Mouse (Mus musculus): ENCODE measurements around the gene Sec1. TPM values are rescaled to one million over a fixed set of nuclear protein-coding genes. Genes with fewer than 3 reads are reported as not detected.

Gene Sec1
- polyA plus RNA-seq, 1 experiment = 0.63 TPM

GRCm38 (mm10) chr7:45706721-45707241 lies 12.6 kb upstream of the Sec1 start:
- DNase-seq (ENCODE audit: low read depth, low spot score) = no peak
- WGBS = under 1% methylated on average over 41 of the region's 45 CpGs

- 0% methylated on average over 7 of the region's 7 CpGs for WGBS
Measured at GRCm38 (mm10) chr7:45705873-45706281, 11.7 kb upstream of the Sec1 start.

GRCm38 (mm10) chr7:45705443-45705864 lies 11.3 kb upstream of the Sec1 start:
- WGBS = under 1% methylated on average over 21 of the region's 21 CpGs
- DNase-seq (ENCODE audit: low read depth, low spot score) = no peak

More at GRCm38 (mm10) chr7:45705873-45706281, 11.7 kb upstream of the Sec1 start:
- DNase-seq (ENCODE audit: low read depth, low spot score) = no peak

- WGBS = under 1% methylated on average over 36 of the region's 36 CpGs
- no peak for DNase-seq (ENCODE audit: low read depth, low spot score)
Measured at GRCm38 (mm10) chr7:45704730-45705442, 10.7 kb upstream of the Sec1 start, which contains the start of gene Dbp. Dbp (plus strand) TSS chr7:45705088.

GRCm38 (mm10) chr7:45704046-45704559 lies 9.9 kb upstream of the Sec1 start:
- DNase-seq (ENCODE audit: low read depth, low spot score) = no peak
- WGBS = under 1% methylated on average over 13 of the region's 13 CpGs

GRCm38 (mm10) chr7:45703521-45704033 lies 9.4 kb upstream of the Sec1 start:
- 35% methylated on average over 12 of the region's 12 CpGs for WGBS
- DNase-seq (ENCODE audit: low read depth, low spot score) = no peak

GRCm38 (mm10) chr7:45702809-45703520 lies 8.8 kb upstream of the Sec1 start:
- no peak for DNase-seq (ENCODE audit: low read depth, low spot score)
- 92% methylated on average over 17 of the region's 17 CpGs for WGBS

- 90% methylated on average over 11 of the region's 11 CpGs for WGBS
- DNase-seq (ENCODE audit: low read depth, low spot score) = no peak
Measured at GRCm38 (mm10) chr7:45702316-45702715, 8.1 kb upstream of the Sec1 start.

GRCm38 (mm10) chr7:45701607-45702006 lies 7.4 kb upstream of the Sec1 start:
- WGBS = 87% methylated on average over 11 of the region's 11 CpGs
- no peak for DNase-seq (ENCODE audit: low read depth, low spot score)

GRCm38 (mm10) chr7:45701072-45701471 lies 6.9 kb upstream of the Sec1 start:
- DNase-seq (ENCODE audit: low read depth, low spot score) = no peak
- WGBS = 35% methylated on average over 11 of the region's 11 CpGs

- no peak for DNase-seq (ENCODE audit: low read depth, low spot score)
- 3% methylated on average over 20 of the region's 20 CpGs for WGBS
Measured at GRCm38 (mm10) chr7:45700301-45701015, 6.3 kb upstream of the Sec1 start.

GRCm38 (mm10) chr7:45699523-45700141 lies 5.4 kb upstream of the Sec1 start, which contains the start of gene Car11:
Car11 (plus strand) TSS chr7:45699843.
- 8% methylated on average over 36 of the region's 36 CpGs for WGBS
- no peak for DNase-seq (ENCODE audit: low read depth, low spot score)

GRCm38 (mm10) chr7:45697894-45698293 lies 3.7 kb upstream of the Sec1 start:
- WGBS = 82% methylated on average over 7 of the region's 7 CpGs
- DNase-seq (ENCODE audit: low read depth, low spot score) = no peak

- no peak for DNase-seq (ENCODE audit: low read depth, low spot score)
- WGBS = 40% methylated on average over 6 of the region's 6 CpGs
Measured at GRCm38 (mm10) chr7:45695098-45695497, 896 bp upstream of the Sec1 start.

- WGBS = 92% methylated on average over 2 of the region's 2 CpGs
Measured at GRCm38 (mm10) chr7:45692364-45692763, 1.8 kb downstream of the Sec1 start.

GRCm38 (mm10) chr7:45689800-45690199 lies 4.4 kb downstream of the Sec1 start:
- no peak for DNase-seq (ENCODE audit: low read depth, low spot score)
- WGBS = 75% methylated on average over 11 of the region's 11 CpGs

More at GRCm38 (mm10) chr7:45692364-45692763, 1.8 kb downstream of the Sec1 start:
- no peak for DNase-seq (ENCODE audit: low read depth, low spot score)

GRCm38 (mm10) chr7:45689099-45689498 lies 5.1 kb downstream of the Sec1 start:
- DNase-seq (ENCODE audit: low read depth, low spot score) = no peak
- WGBS = 71% methylated on average over 6 of the region's 6 CpGs

- 48% methylated on average over 3 of the region's 3 CpGs for WGBS
- DNase-seq (ENCODE audit: low read depth, low spot score) = no peak
Measured at GRCm38 (mm10) chr7:45686841-45687240, 7.4 kb downstream of the Sec1 start.

- DNase-seq (ENCODE audit: low read depth, low spot score) = no peak
- 67% methylated on average over 10 of the region's 10 CpGs for WGBS
Measured at GRCm38 (mm10) chr7:45685811-45686210, 8.4 kb downstream of the Sec1 start.

Measured in large intestine, adult 2 months (tissue).